Mouse (Mus musculus) hematopoietic multipotent progenitor cell, adult 10-12 weeks (in vitro differentiated cells): Measurements from ENCODE around the gene Rps6ka6. TPM values are rescaled to one million over a fixed set of nuclear protein-coding genes. Genes with fewer than 3 reads are reported as not detected.

Experiments
- polyA plus RNA-seq: library from polyadenylated mRNA; stranded (reverse); fragments of >175 nt; gene quantifications from 2 replicates; pipeline ENCODE4 v1.2.3, GENCODE M21; 2012; ENCODE audit warnings: low replicate concordance

Gene Rps6ka6
- polyA plus RNA-seq: not detected in 2 replicates

DNA sequence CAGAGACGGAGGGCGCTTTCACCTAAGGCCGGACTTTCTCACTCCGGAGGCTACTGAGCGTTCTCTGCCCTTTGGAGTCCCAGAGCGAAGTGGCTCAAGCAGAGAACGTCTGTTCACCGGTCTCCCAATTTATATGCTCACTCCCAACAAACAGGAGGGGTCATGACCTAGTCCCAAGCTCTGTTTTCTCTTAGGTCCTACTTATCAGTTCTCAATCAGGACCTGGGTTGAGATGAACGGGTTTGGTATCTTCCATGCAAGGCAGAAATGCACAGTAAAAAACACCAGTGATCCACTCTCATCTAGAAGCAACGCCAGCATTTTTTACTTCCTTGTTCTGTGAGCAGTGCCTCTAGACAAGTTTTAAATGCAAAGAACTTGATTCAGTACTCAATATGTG, at the start of gene Rps6ka6:
Rps6ka6 (minus strand) TSS at position 101 of the 400 bp plus-strand sequence.

Other genes starting within 250 kb of the Rps6ka6 start
- not detected in 2 replicates for gene Hdx, start 159.1 kb upstream of the Rps6ka6 start, polyA plus RNA-seq